ENCODE assay signal across 19 mouse cellular contexts in genomic region chr10:85266796-85267195, GRCm38 (mm10).
"Had no signal": no experiment of that assay in that cellular context is flagged by ENCODE, and none has a peak within 500 bp of the region (broad histone marks: within the 10 kb centered on the region; RNA-seq: fewer than 3 reads in every experiment).

No protein-coding gene starts in this region.

- H3K4me1 ChIP-seq: midbrain, embryonic 12.5 days had no signal

- H3K27ac ChIP-seq: kidney, postnatal 0 days; layer of hippocampus, adult 2 months; limb, embryonic 10.5 days; limb, embryonic 13.5 days; liver, embryonic 14.5 days; lung, embryonic 15.5 days; midbrain, embryonic 12.5 days; stomach, postnatal 0 days had no signal

- ATAC-seq: intestine, embryonic 16.5 days; midbrain, embryonic 16.5 days had no signal

- H3K36me3 ChIP-seq: limb, embryonic 10.5 days; limb, embryonic 13.5 days; lung, embryonic 15.5 days; midbrain, embryonic 12.5 days had no signal

- H3K9me3 ChIP-seq: limb, embryonic 10.5 days; limb, embryonic 13.5 days; lung, embryonic 15.5 days; midbrain, embryonic 12.5 days had no signal

- H3K4me2 ChIP-seq: limb, embryonic 13.5 days; lung, embryonic 15.5 days; midbrain, embryonic 12.5 days had no signal

- H3K27me3 ChIP-seq: lung, embryonic 15.5 days; midbrain, embryonic 12.5 days had no signal

- DNase-seq: kidney, adult 18-20 months; kidney, adult 9 months; kidney, postnatal 25 days; layer of hippocampus, adult 9-11 months; lung, postnatal 14 days; thymus, adult 2 months; thymus, postnatal 14 days; thymus, postnatal 4 days had no signal

- H3K9ac ChIP-seq: limb, embryonic 13.5 days; liver, embryonic 14.5 days; liver, postnatal 0 days; lung, embryonic 15.5 days; midbrain, embryonic 12.5 days had no signal

- H3K4me3 ChIP-seq: layer of hippocampus, adult 2 months; limb, embryonic 10.5 days; limb, embryonic 13.5 days; lung, embryonic 15.5 days; midbrain, embryonic 12.5 days had no signal
